Mouse (Mus musculus) inflammation-experienced regulatory T-cells, adult 6 months (primary cell): ENCODE measurements around the gene Slc10a7. TPM values are rescaled to one million over a fixed set of nuclear protein-coding genes. Genes with fewer than 3 reads are reported as not detected.

Experiments
- ATAC-seq: one replicate; pipeline ENCODE4 v1.8.0; 2017
- polyA plus RNA-seq, 3 experiments: library from polyadenylated mRNA; unstranded; fragments of 100-300 nt; shearing (Covaris generic); gene quantifications; one replicate each; pipeline ENCODE4 v1.2.1; 2017

The Slc10a7 gene
- polyA plus RNA-seq, 3 experiments from 2014 or later: 13.2 to 19.9 (median 17.1) TPM

GRCm38 (mm10) chr8:78624738-78625442, 115.7 kb downstream of the Slc10a7 start:
- ATAC-seq: no peak

- ATAC-seq: no peak
Observed at GRCm38 (mm10) chr8:78626632-78627031, 117.5 kb downstream of the Slc10a7 start.

GRCm38 (mm10) chr8:78627793-78628192, 118.6 kb downstream of the Slc10a7 start:
- no peak for ATAC-seq

GRCm38 (mm10) chr8:78630414-78631164, 121.4 kb downstream of the Slc10a7 start:
- ATAC-seq: no peak

GRCm38 (mm10) chr8:78633012-78633411, 123.9 kb downstream of the Slc10a7 start:
- ATAC-seq: no peak

- ATAC-seq: no peak
Observed at GRCm38 (mm10) chr8:78634018-78634417, 124.9 kb downstream of the Slc10a7 start.

- no peak for ATAC-seq
Observed at GRCm38 (mm10) chr8:78634523-78635240, 125.5 kb downstream of the Slc10a7 start.

GRCm38 (mm10) chr8:78635241-78635771, 126.2 kb downstream of the Slc10a7 start:
- no peak for ATAC-seq

- no peak for ATAC-seq
Observed at GRCm38 (mm10) chr8:78641919-78642318, 132.8 kb downstream of the Slc10a7 start.

- ATAC-seq: no peak
Observed at GRCm38 (mm10) chr8:78642376-78642775, 133.2 kb downstream of the Slc10a7 start.

- ATAC-seq: no peak
Observed at GRCm38 (mm10) chr8:78647000-78647656, 138.0 kb downstream of the Slc10a7 start.

GRCm38 (mm10) chr8:78647846-78648245, 138.7 kb downstream of the Slc10a7 start:
- ATAC-seq: no peak

GRCm38 (mm10) chr8:78648918-78649317, 139.8 kb downstream of the Slc10a7 start:
- no peak for ATAC-seq

GRCm38 (mm10) chr8:78651670-78652069, 142.5 kb downstream of the Slc10a7 start:
- ATAC-seq: no peak

- ATAC-seq: no peak
Observed at GRCm38 (mm10) chr8:78655351-78656045, 146.4 kb downstream of the Slc10a7 start.

- no peak for ATAC-seq
Observed at GRCm38 (mm10) chr8:78656700-78657370, 147.7 kb downstream of the Slc10a7 start.

GRCm38 (mm10) chr8:78658172-78658571, 149.0 kb downstream of the Slc10a7 start:
- no peak for ATAC-seq

GRCm38 (mm10) chr8:78659617-78660187, 150.6 kb downstream of the Slc10a7 start:
- ATAC-seq: no peak

GRCm38 (mm10) chr8:78664306-78664940, 155.3 kb downstream of the Slc10a7 start:
- no peak for ATAC-seq

GRCm38 (mm10) chr8:78667399-78667798, 158.3 kb downstream of the Slc10a7 start:
- no peak for ATAC-seq
